Mouse (Mus musculus): ENCODE measurements around the gene Dmd.

GRCm38 (mm10) chrX:83116171-83116876 is 167.7 kb downstream of the Dmd start:
- TF ChIP-seq CTCF (IDR thresholded peaks at IDR 0.05; ENCODE audit: borderline replicate concordance, insufficient read depth, low read length) (no peak), POLR2A (IDR thresholded peaks at IDR 0.05; ENCODE audit: low read depth, low read length) (no peak)
